Mouse (Mus musculus) heart, embryonic 13.5 days (tissue): ENCODE measurements around the gene Med13l. TPM values are rescaled to one million over a fixed set of nuclear protein-coding genes. Genes with fewer than 3 reads are reported as not detected.

ENCODE experiments used
- ATAC-seq: fragments of 200-750 bp; cut with Nextera tagmentation; 2 replicates; pipeline ENCODE4 v1.8.0; 2017; ENCODE audit warnings: moderate TSS enrichment; ENCODE audit not compliant: insufficient number of reproducible peaks, low FRiP score, low TSS enrichment; ENCODE audit errors: extremely low read depth
- H3K27ac ChIP-seq: fragments of 300-500 bp; sonication (generic); replicated peaks from 2 replicates; pipeline ENCODE4 v1.5.1; 2015; ENCODE audit warnings: moderate library complexity, mild to moderate bottlenecking, inconsistent platforms
- H3K27me3 ChIP-seq: fragments of 300-500 bp; sonication (generic); replicated peaks from 2 replicates; pipeline ENCODE4 v1.6.1; 2015; ENCODE audit warnings: mild to moderate bottlenecking, inconsistent platforms
- H3K36me3 ChIP-seq: fragments of 300-500 bp; sonication (generic); 2 replicates; pipeline ENCODE4 v1.6.1; 2015; ENCODE audit warnings: mild to moderate bottlenecking, inconsistent platforms
- H3K4me1 ChIP-seq: fragments of 300-500 bp; sonication (generic); 2 replicates; pipeline ENCODE4 v1.6.1; 2015; ENCODE audit warnings: inconsistent platforms
- H3K4me2 ChIP-seq: fragments of 300-500 bp; sonication (generic); 2 replicates; pipeline ENCODE4 v1.6.1; 2015; ENCODE audit warnings: inconsistent platforms, mild to moderate bottlenecking, moderate library complexity
- H3K4me3 ChIP-seq: fragments of 300-500 bp; sonication (generic); 2 replicates; pipeline ENCODE4 v1.5.1; 2015; ENCODE audit warnings: moderate library complexity, mild to moderate bottlenecking, inconsistent platforms
- H3K9ac ChIP-seq: fragments of 300-500 bp; sonication (generic); 2 replicates; pipeline ENCODE4 v1.6.1; 2015; ENCODE audit warnings: inconsistent platforms, mild to moderate bottlenecking, moderate library complexity
- H3K9me3 ChIP-seq: fragments of 300-500 bp; sonication (generic); 2 replicates; pipeline ENCODE4 v1.6.1; 2016; ENCODE audit warnings: inconsistent platforms
- WGBS: fragments of 180-500 bp; shearing (Covaris S2); methylation state at CpG from one replicate; pipeline ENCODE4 v1.1.7; 2015; ENCODE audit warnings: mixed read lengths; 5-methylcytosine and 5-hydroxymethylcytosine counted together
- polyA plus RNA-seq: library from polyadenylated mRNA; unstranded; fragments of >200 nt; fragmentation: Nextera tagmentation; extraction: Ambion mirVana; gene quantifications from 2 replicates; pipeline ENCODE4 v1.2.1, GENCODE M21; 2015

Med13l gene
- 6.3 and 6.8 TPM in 2 replicates for polyA plus RNA-seq

DNA sequence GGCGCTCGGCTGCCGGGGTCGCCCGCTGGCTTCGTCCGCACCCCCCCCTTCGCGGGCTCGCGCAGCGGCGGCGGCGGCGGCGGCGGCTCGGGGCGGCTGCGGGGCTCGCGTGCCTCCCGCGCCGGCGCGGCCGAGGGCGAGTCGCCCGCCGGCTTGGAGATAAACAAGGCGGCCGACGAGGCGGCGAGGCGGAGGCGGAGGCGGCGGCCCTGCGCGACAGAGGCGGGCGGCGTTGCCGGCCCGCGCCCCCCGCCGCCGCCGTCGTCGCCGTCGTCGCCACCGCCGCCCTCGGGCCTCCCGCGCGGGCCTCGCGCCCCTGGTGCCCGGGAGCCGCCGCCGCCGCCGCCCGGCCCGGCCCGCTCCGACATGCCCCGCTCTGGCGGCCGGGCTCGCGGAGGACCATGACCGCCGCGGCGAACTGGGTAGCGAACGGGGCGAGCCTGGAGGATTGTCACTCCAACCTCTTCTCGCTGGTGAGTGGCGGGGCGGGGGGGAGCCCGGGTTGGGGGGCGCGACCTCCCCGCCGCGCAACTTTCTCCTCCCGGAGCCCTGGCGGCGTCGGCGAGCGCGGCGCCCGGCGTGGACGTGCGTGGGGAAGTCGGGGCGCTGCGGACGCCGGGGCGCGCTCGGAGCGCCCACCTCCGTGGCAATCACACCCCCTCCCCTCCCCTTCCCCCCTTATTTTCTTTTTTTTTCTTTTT lies at the start of gene Med13l:
Gene Med13l, plus strand, starts transcription at position 295 of the 701 bp plus-strand sequence.
- ATAC-seq: peak; percentile 64
- H3K27ac ChIP-seq: peak within 1 kb of the TSS; percentile 91
- peak within 1 kb of the TSS; percentile 85 for H3K4me2 ChIP-seq
- H3K36me3 ChIP-seq: no peaks in the 10 kb centered on the region
- H3K9me3 ChIP-seq: no peaks in the 10 kb centered on the region
- H3K27me3 ChIP-seq: no peaks in the 10 kb centered on the region; the same call in none of the 2 replicates
- H3K9ac ChIP-seq: peak within 1 kb of the TSS; percentile 96
- H3K4me1 ChIP-seq: peaks cover 49% of the 10 kb centered on the region
- WGBS: under 1% methylated on average over 56 of the region's 120 CpGs
- H3K4me3 ChIP-seq: peak within 1 kb of the TSS; percentile 92

DNA sequence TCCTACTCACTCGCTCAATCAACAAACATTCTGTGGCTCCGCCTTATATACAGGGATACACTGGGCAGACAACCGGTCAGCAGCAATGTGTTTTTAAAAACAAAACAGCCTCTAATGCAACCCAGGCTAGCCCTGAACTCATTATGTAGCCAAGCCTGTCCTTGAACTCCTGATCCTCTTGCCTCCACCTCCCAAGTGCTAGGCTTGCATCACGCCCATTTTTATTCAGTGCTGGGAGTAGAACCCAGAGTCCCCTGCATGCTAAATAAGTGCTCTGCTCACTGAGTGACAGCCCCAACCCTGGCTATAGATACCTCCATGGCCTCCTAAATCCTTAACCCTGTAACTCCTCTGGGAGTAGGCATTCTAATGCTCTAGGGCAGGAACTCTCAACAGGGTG lies 49.5 kb upstream of the Med13l start:
- Histone ChIP-seq H3K4me2 (no peak overlapping the region), H3K27me3 (no peaks in the 10 kb centered on the region), H3K9ac (no peak overlapping the region), H3K27ac (no peak overlapping the region), H3K36me3 (no peaks in the 10 kb centered on the region), H3K4me3 (no peak overlapping the region), H3K9me3 (no peaks in the 10 kb centered on the region), H3K4me1 (peaks cover 30% of the 10 kb centered on the region)
- WGBS: 86% methylated on average over 4 of the region's 4 CpGs
- ATAC-seq: no peak

DNA sequence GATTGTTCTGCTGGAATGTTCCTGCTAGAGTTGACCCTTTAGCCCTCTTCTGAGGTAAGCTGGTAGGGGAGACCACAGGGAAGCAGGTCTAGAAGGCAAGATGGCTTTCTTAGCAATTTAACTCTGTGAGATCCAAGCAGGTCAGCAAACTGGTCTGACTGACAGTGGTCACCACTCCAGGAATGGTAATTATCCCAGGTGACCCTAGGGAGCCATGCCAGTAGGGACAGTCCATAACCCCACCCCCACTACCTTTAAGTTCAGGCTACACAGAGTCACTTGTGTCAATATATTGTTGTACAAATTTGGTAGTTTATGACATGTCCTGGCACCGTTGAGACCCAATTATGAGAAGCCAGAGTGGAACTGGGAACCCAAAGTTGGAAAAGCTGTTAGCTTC lies 47.5 kb upstream of the Med13l start:
- H3K36me3 ChIP-seq: no peaks in the 10 kb centered on the region
- 85% methylated on average over 1 of the region's 1 CpGs for WGBS
- H3K4me2 ChIP-seq: peak overlapping the region; percentile 78
- peaks cover 5% of the 10 kb centered on the region; the same call in 1 of the 2 replicates for H3K27me3 ChIP-seq
- peaks cover 41% of the 10 kb centered on the region for H3K4me1 ChIP-seq
- no peaks in the 10 kb centered on the region for H3K9me3 ChIP-seq
- H3K27ac ChIP-seq: 0 out of 2 replicates have a peak overlapping the region, but pooled peaks have one; percentile 8
- ATAC-seq: no peak
- no peak overlapping the region for H3K9ac ChIP-seq
- H3K4me3 ChIP-seq: no peak overlapping the region

DNA sequence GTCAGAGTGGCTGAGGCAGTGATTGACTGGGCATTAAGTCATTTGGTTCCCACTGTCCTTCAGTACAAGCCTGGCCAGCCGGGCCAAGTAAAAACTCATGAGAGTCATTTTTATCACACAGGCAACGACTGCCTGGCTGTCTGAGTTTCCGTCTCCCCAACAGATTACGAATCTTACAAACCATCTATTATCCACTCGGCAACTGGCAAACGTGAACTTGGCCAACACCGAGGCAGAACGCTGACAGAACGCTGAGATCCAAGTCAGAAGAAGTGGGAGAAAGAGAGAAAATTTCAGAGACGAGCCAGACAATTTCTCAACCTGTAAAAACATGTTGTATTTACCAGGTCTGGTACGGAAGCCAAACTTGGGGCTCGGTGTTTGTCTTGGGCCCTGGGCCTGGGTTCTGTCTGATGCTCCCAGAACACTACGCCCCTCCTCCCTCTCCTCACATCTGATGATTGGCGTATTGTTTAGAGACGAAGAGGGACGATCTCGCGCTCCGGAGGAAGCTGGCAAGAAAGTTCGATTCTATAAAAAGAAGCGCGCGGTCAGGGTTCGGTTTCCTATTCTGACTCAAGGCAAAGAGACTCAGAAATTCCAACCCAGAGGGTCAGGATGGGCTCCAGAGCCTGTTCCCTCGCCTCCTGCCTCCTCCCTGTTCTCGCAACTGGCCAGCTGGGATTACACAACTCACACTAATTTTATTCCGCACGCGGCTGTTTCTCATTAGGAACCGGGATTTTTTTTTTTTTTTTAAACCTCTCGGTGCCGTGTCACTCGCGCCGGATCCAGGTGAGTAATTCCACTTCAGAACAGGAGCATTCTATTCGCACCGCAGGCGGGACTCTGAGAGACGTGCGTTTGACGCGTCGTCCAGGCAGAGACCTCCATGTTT lies 46.6 kb upstream of the Med13l start:
- ATAC-seq: no peak
- no peaks in the 10 kb centered on the region for H3K36me3 ChIP-seq
- peaks cover 45% of the 10 kb centered on the region for H3K4me1 ChIP-seq
- 3% methylated on average over 43 of the region's 43 CpGs for WGBS
- H3K4me2 ChIP-seq: peak overlapping the region; percentile 78
- peaks cover 5% of the 10 kb centered on the region; the same call in 1 of the 2 replicates for H3K27me3 ChIP-seq
- no peaks in the 10 kb centered on the region for H3K9me3 ChIP-seq
- H3K27ac ChIP-seq: peak overlapping the region; percentile 63
- peak overlapping the region; percentile 50 for H3K4me3 ChIP-seq
- H3K9ac ChIP-seq: peak overlapping the region; percentile 75

DNA sequence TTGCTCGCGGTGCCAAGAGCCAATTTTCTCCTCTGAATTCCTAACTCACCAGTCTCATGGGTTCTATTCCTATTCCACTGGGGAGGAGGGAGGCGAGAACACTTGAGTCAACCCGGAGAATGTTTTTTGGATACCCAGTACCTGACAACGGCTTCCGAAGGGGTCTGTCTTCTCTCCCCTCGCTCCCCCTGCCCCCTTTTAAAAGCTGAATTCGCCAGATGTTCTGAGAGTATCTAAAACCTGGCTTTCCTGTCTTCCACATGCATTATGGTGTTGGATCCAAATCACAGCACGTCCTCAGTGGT lies 46.0 kb upstream of the Med13l start:
- H3K9ac ChIP-seq: peak overlapping the region; percentile 75
- WGBS: 15% methylated on average over 9 of the region's 9 CpGs
- no peak for ATAC-seq
- H3K27ac ChIP-seq: peak overlapping the region; percentile 63
- H3K4me3 ChIP-seq: peak overlapping the region; percentile 50
- H3K9me3 ChIP-seq: no peaks in the 10 kb centered on the region
- peaks cover 45% of the 10 kb centered on the region for H3K4me1 ChIP-seq
- no peaks in the 10 kb centered on the region for H3K36me3 ChIP-seq
- peaks cover 5% of the 10 kb centered on the region; the same call in 1 of the 2 replicates for H3K27me3 ChIP-seq
- H3K4me2 ChIP-seq: peak overlapping the region; percentile 78

DNA sequence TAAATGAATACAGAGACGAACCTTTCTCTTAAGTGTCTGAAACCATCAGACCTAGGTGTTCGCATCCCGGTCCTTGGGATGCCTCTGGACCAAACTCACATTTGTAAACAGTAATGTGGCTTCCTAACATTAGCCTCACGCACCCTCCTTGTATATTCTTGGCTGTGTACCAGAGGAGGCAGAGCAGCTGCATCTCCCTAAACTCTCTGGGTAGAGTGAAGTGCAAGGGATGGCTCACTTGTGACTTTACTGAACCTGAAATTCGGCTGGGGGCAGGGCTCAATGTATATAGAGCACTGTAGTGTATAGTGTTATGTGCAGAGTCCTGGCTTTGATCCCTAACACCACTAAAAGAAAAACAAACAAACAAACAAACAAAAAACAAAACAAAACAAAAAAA lies 45.6 kb upstream of the Med13l start:
- no peaks in the 10 kb centered on the region for H3K9me3 ChIP-seq
- H3K4me1 ChIP-seq: peaks cover 45% of the 10 kb centered on the region
- no peaks in the 10 kb centered on the region for H3K36me3 ChIP-seq
- peak overlapping the region; percentile 63 for H3K27ac ChIP-seq
- WGBS: 43% methylated on average over 5 of the region's 5 CpGs
- peak overlapping the region; percentile 75 for H3K9ac ChIP-seq
- no peak for ATAC-seq
- H3K27me3 ChIP-seq: peaks cover 5% of the 10 kb centered on the region; the same call in 1 of the 2 replicates
- peak overlapping the region; percentile 50 for H3K4me3 ChIP-seq
- H3K4me2 ChIP-seq: peak overlapping the region; percentile 78

DNA sequence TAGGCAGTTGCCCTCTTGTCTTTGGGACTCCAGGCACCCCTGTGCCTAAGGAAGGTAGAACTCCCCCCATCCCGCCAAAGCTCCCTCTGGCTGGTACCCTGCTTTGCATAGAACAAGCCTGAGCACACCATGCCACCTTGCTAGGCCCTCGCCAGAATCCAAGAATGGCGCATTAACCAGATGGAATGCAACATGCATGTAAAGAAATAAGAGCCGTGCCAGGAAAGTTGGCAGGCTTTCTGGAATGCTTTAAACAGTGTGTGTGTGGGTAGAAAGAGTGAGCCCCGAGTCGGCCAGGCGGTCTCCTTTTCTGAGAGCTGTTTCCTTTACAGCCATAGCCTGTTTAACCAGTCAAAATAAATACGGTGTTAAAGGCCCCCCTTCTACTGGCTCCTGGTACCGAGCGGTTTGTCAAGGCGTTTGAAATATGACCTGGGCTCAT lies 45.2 kb upstream of the Med13l start:
- no peak for ATAC-seq
- Histone ChIP-seq H3K27ac (peak overlapping the region; percentile 63), H3K36me3 (no peaks in the 10 kb centered on the region), H3K4me2 (peak overlapping the region; percentile 78), H3K9me3 (no peaks in the 10 kb centered on the region), H3K27me3 (peaks cover 5% of the 10 kb centered on the region; the same call in 1 of the 2 replicates), H3K9ac (no peak overlapping the region), H3K4me1 (peaks cover 45% of the 10 kb centered on the region), H3K4me3 (no peak overlapping the region)
- 31% methylated on average over 11 of the region's 11 CpGs for WGBS

DNA sequence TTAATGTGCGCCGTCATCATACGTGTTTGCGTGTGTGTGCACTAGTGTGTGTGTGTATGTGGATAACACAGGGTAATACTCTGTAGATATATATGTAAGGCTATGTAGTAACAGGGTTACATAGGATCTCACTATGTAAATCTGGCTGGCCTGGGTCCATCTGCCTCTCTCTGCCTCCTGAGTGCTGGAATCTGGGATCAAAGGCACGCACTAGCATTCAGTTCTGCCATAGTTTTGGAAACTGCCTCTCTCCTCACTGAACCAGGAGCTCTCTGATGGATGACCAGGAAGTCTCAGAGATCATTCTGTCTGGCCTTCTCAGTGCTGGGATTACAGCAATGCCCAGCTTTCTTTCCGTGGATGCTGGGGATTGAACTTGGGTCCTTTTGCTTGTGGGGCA lies 44.4 kb upstream of the Med13l start:
- Histone ChIP-seq H3K4me3 (no peak overlapping the region), H3K9me3 (no peaks in the 10 kb centered on the region), H3K27me3 (peaks cover 5% of the 10 kb centered on the region; the same call in 1 of the 2 replicates), H3K9ac (no peak overlapping the region), H3K27ac (peak overlapping the region; percentile 63), H3K36me3 (no peaks in the 10 kb centered on the region), H3K4me1 (peaks cover 45% of the 10 kb centered on the region), H3K4me2 (peak overlapping the region; percentile 78; the same call in 1 of the 2 replicates)
- 81% methylated on average over 6 of the region's 6 CpGs for WGBS
- no peak for ATAC-seq

DNA sequence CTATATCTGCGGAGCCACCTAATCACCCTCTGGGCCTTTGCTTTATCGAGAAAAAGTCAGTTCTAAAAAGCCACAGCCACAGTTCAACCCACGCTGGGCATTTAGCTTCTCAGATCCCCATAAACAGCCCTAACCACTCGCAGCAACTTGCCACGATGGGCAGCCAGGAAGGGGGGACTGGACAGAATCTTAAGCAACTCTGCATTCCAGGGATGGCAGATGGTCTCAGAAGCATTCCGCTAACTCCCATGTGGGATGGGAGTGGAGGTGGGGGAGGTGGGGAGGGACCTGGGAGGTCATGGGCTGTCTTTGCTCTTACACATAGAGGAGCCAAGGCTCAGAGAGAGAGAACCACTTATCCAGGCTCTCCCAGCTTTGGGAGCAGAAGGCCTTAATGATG lies 44.0 kb upstream of the Med13l start:
- peaks cover 5% of the 10 kb centered on the region; the same call in 1 of the 2 replicates for H3K27me3 ChIP-seq
- WGBS: 37% methylated on average over 6 of the region's 6 CpGs
- peaks cover 45% of the 10 kb centered on the region for H3K4me1 ChIP-seq
- peak overlapping the region; percentile 63 for H3K27ac ChIP-seq
- no peaks in the 10 kb centered on the region for H3K9me3 ChIP-seq
- ATAC-seq: no peak
- no peak overlapping the region for H3K9ac ChIP-seq
- H3K4me2 ChIP-seq: 0 out of 2 replicates have a peak overlapping the region, but pooled peaks have one; percentile 78
- H3K4me3 ChIP-seq: no peak overlapping the region
- no peaks in the 10 kb centered on the region for H3K36me3 ChIP-seq

DNA sequence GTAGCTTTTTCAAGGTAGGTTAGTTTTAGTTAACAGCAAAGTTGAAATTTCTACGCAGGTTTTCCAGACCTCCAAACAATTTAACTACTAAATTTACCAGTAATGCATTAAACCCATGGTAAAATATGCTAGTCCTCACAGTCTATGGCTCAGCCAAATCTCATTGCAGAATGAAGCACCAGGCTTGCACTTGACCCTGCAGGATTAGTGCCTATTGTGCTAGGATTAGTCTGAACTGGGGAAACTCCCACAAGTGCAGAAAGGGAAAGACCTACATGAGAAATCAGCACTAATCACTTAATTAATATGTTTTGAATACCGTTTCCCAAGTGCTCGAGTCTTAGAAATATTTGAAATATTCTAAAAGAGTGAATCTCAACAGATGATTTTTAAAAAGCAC lies 40.0 kb upstream of the Med13l start:
- Histone ChIP-seq H3K9me3 (no peaks in the 10 kb centered on the region), H3K4me2 (no peak overlapping the region), H3K36me3 (no peaks in the 10 kb centered on the region), H3K27me3 (peaks cover 7% of the 10 kb centered on the region; the same call in 1 of the 2 replicates), H3K27ac (no peak overlapping the region), H3K4me3 (no peak overlapping the region), H3K4me1 (peaks cover 21% of the 10 kb centered on the region), H3K9ac (no peak overlapping the region)
- no peak for ATAC-seq
- WGBS: 75% methylated on average over 3 of the region's 3 CpGs

DNA sequence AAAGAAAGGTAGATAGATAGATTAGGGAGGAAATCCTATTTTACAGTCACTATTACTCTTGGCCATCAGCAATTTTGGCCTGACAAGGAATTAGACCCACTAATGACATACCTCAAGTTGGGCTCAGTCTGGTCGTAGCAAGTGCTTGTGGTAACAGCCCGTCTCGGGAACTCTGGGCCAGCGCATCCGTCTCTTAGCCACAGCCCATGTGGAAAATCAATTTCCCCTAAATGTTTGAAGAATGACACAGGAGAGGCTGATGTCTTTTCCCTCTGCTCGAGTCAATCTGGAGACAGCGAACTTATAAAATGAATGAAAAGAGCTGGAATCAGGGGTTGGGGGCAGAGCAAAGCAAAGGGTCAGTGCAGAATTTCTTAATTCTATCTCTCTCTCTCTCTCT lies 36.1 kb upstream of the Med13l start:
- H3K4me3 ChIP-seq: no peak overlapping the region
- ATAC-seq: no peak
- H3K4me2 ChIP-seq: no peak overlapping the region
- peaks cover 3% of the 10 kb centered on the region; the same call in 1 of the 2 replicates for H3K4me1 ChIP-seq
- H3K27me3 ChIP-seq: 0 out of 2 replicates have a peak, but pooled peaks cover 11% of the 10 kb centered on the region
- H3K9ac ChIP-seq: no peak overlapping the region
- H3K9me3 ChIP-seq: no peaks in the 10 kb centered on the region
- no peaks in the 10 kb centered on the region for H3K36me3 ChIP-seq
- no peak overlapping the region for H3K27ac ChIP-seq
- 76% methylated on average over 7 of the region's 7 CpGs for WGBS
